16 mouse cellular contexts compared by ENCODE assay signal in the genomic region with DNA sequence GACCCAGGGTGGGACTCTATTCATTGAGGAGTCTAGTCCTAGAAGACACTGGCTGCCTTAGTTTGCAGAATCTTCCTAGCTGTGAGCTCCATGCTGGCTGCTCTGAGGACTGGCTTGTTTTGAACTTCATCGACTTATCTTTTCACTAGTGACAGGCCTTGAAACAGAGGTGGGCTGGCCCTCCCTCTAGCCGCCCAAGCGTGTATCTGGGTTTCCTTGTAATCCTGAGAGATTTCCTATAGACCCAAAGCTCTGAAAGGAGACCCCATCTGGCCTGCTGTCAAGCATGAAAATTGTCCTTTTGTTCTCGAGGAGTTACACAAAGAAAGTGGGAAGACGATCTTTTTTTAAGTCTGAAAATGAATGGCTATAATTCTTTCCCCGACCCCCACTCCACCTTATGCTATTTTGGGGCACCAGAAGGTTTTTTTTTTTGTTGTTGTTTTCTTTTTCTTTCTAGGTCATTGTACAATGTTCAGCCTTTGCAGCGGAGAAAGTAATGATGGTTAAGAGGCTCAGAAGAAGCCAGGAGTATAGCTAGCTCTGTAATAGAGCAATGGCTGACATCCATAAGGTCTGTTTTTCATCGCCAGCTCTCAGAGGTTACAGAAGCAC.
DNase-seq lines count a peak whose midpoint lies in the region; ATAC-seq lines count a peak whose summit lies in the region.
"Had no signal": no experiment of that assay in that cellular context is flagged by ENCODE, and none has a peak within 500 bp of the region (broad histone marks: within the 10 kb centered on the region; RNA-seq: fewer than 3 reads in every experiment).

No protein-coding gene starts in this region.

- H3K4me2 ChIP-seq in hindbrain, embryonic 16.5 days (ENCODE audit: low read length), result no peak overlapping the region
- 0 out of 2 replicates have a peak overlapping the region, but pooled peaks have one; percentile 2 for H3K4me2 ChIP-seq in hindbrain, embryonic 12.5 days (replicated peaks)
- no peak overlapping the region for H3K4me2 ChIP-seq in midbrain, embryonic 16.5 days (ENCODE audit: low read length)

- peak overlapping the region; percentile 86 for H3K27ac ChIP-seq in hindbrain, embryonic 10.5 days
- H3K27ac ChIP-seq in hindbrain, embryonic 16.5 days (ENCODE audit: low read depth, low read length), result no peak overlapping the region
- H3K27ac ChIP-seq in embryonic facial prominence, embryonic 10.5 days (replicated peaks), result peak overlapping the region; percentile 71
- peak overlapping the region; percentile 60 for H3K27ac ChIP-seq in hindbrain, embryonic 12.5 days
- H3K27ac ChIP-seq in midbrain, embryonic 16.5 days (ENCODE audit: low read length), result 0 out of 2 replicates have a peak overlapping the region, but pooled peaks have one; percentile 10
- H3K27ac ChIP-seq: gastrocnemius, adult 2 months; left cerebral cortex, adult 2 months had no signal

- no peak overlapping the region for H3K9ac ChIP-seq in hindbrain, embryonic 16.5 days (ENCODE audit: low read depth, low read length)
- no peak overlapping the region for H3K9ac ChIP-seq in hindbrain, embryonic 12.5 days
- H3K9ac ChIP-seq in midbrain, embryonic 16.5 days (ENCODE audit: low read depth, low read length), result no peak overlapping the region

- DNase-seq in hindbrain, embryonic 10.5 days (ENCODE audit: low spot score), result peak; percentile 81
- DNase-seq in embryonic facial prominence, embryonic 10.5 days (ENCODE audit: low spot score), result peak; percentile 50
- DNase-seq in spleen, postnatal 36 days (ENCODE audit: low spot score in 2 of 2), result no peak
- no peak for DNase-seq in testis, postnatal 14 days (ENCODE audit: low spot score)
- no peak for DNase-seq in right cerebral cortex, postnatal 36 days (ENCODE audit: low spot score in 2 of 2)
- DNase-seq: cerebellum, adult 11-12 months; gastrocnemius, adult 2 months; kidney, adult 18-20 months; liver; spleen, adult 18-20 months had no signal

- H3K27me3 ChIP-seq in hindbrain, embryonic 10.5 days (ENCODE audit: insufficient read depth, poor library complexity, severe bottlenecking), result peaks cover 8% of the 10 kb centered on the region
- no peaks in the 10 kb centered on the region for H3K27me3 ChIP-seq in hindbrain, embryonic 16.5 days (replicated peaks; ENCODE audit: control insufficient read depth, insufficient read depth, low read length)
- H3K27me3 ChIP-seq in embryonic facial prominence, embryonic 10.5 days (replicated peaks; ENCODE audit: low read depth, poor library complexity, severe bottlenecking), result 0 out of 2 replicates have a peak, but pooled peaks cover 3% of the 10 kb centered on the region
- H3K27me3 ChIP-seq in hindbrain, embryonic 12.5 days, result no peaks in the 10 kb centered on the region
- H3K27me3 ChIP-seq in midbrain, embryonic 16.5 days (ENCODE audit: control insufficient read depth, insufficient read depth, low read depth, low read length), result no peaks in the 10 kb centered on the region

- peaks cover 73% of the 10 kb centered on the region for H3K4me1 ChIP-seq in hindbrain, embryonic 10.5 days (replicated peaks)
- peaks cover 18% of the 10 kb centered on the region for H3K4me1 ChIP-seq in hindbrain, embryonic 16.5 days (ENCODE audit: control insufficient read depth, insufficient read depth, low read depth, low read length)
- peaks cover 56% of the 10 kb centered on the region for H3K4me1 ChIP-seq in embryonic facial prominence, embryonic 10.5 days
- H3K4me1 ChIP-seq in hindbrain, embryonic 12.5 days, result peaks cover 43% of the 10 kb centered on the region
- H3K4me1 ChIP-seq in midbrain, embryonic 16.5 days (ENCODE audit: control insufficient read depth, insufficient read depth, low read length), result peaks cover 20% of the 10 kb centered on the region

- 27% methylated on average over 8 of the region's 8 CpGs for WGBS in hindbrain, embryonic 10.5 days
- 13% methylated on average over 8 of the region's 8 CpGs for WGBS in hindbrain, embryonic 16.5 days
- WGBS in embryonic facial prominence, embryonic 10.5 days, result 33% methylated on average over 8 of the region's 8 CpGs
- 18% methylated on average over 8 of the region's 8 CpGs for WGBS in hindbrain, embryonic 12.5 days
- 7% methylated on average over 8 of the region's 8 CpGs for WGBS in midbrain, embryonic 16.5 days

- no peaks in the 10 kb centered on the region for H3K9me3 ChIP-seq in hindbrain, embryonic 10.5 days
- H3K9me3 ChIP-seq in hindbrain, embryonic 16.5 days (ENCODE audit: control insufficient read depth, low read length), result no peaks in the 10 kb centered on the region
- H3K9me3 ChIP-seq in embryonic facial prominence, embryonic 10.5 days, result no peaks in the 10 kb centered on the region
- H3K9me3 ChIP-seq in hindbrain, embryonic 12.5 days (replicated peaks), result no peaks in the 10 kb centered on the region
- H3K9me3 ChIP-seq in midbrain, embryonic 16.5 days (replicated peaks; ENCODE audit: control insufficient read depth, low read length, poor library complexity, severe bottlenecking), result no peaks in the 10 kb centered on the region

- no peak for ATAC-seq in hindbrain, embryonic 16.5 days
- peak; percentile 66 for ATAC-seq in hindbrain, embryonic 12.5 days (ENCODE audit: low FRiP score)
- no peak for ATAC-seq in midbrain, embryonic 16.5 days
- ATAC-seq: activated CD4-positive, CD25-positive, alpha-beta regulatory T cell, adult 4 months; CD4-positive, CD25-positive, alpha-beta regulatory T cell, adult 4 months had no signal

- no peaks in the 10 kb centered on the region for H3K36me3 ChIP-seq in hindbrain, embryonic 10.5 days
- H3K36me3 ChIP-seq in hindbrain, embryonic 16.5 days (ENCODE audit: control insufficient read depth, insufficient read depth, low read length), result no peaks in the 10 kb centered on the region
- no peaks in the 10 kb centered on the region for H3K36me3 ChIP-seq in embryonic facial prominence, embryonic 10.5 days (replicated peaks)
- H3K36me3 ChIP-seq in hindbrain, embryonic 12.5 days, result no peaks in the 10 kb centered on the region
- no peaks in the 10 kb centered on the region for H3K36me3 ChIP-seq in midbrain, embryonic 16.5 days (ENCODE audit: control insufficient read depth, insufficient read depth, low read length)

- H3K4me3 ChIP-seq in hindbrain, embryonic 10.5 days, result 0 out of 2 replicates have a peak overlapping the region, but pooled peaks have one; percentile 7
- H3K4me3 ChIP-seq in hindbrain, embryonic 16.5 days (ENCODE audit: low read length), result no peak overlapping the region
- H3K4me3 ChIP-seq in embryonic facial prominence, embryonic 10.5 days, result no peak overlapping the region
- no peak overlapping the region for H3K4me3 ChIP-seq in hindbrain, embryonic 12.5 days
- H3K4me3 ChIP-seq in midbrain, embryonic 16.5 days (ENCODE audit: low read depth, low read length), result no peak overlapping the region
- H3K4me3 ChIP-seq: gastrocnemius, adult 2 months; left cerebral cortex, adult 2 months had no signal

Comparison
In these comparisons a context has a peak if more than half of its experiments do, and no peak if none do; other contexts are left out.
1. DNase-seq: peak in hindbrain, embryonic 10.5 days (single experiment) and embryonic facial prominence, embryonic 10.5 days (single experiment); none in spleen, postnatal 36 days (0 of 2), testis, postnatal 14 days (single experiment) and right cerebral cortex, postnatal 36 days (0 of 2).